Mouse (Mus musculus) ES-E14 (cell line): ENCODE results near the gene Slc30a4. TPM values are rescaled to one million over a fixed set of nuclear protein-coding genes. Genes with fewer than 3 reads are reported as not detected.
A peak's percentile ranks its signal among the peaks of the same experiment; 100 is the strongest.

ENCODE experiments used
- DNase-seq: peaks from one replicate; pipeline ENCODE4 v3.0.0-alpha.2; 2013; ENCODE audit warnings: low read depth, low spot score
- H3K27ac ChIP-seq: 2 replicates; pipeline ENCODE4 v1.5.1; 2012; ENCODE audit warnings: low read depth, mild to moderate bottlenecking, low read length, moderate library complexity, mixed read lengths; ENCODE audit not compliant: poor library complexity, insufficient read depth, severe bottlenecking
- H3K36me3 ChIP-seq: 2 replicates; pipeline ENCODE4 v1.6.1; 2012; ENCODE audit warnings: mild to moderate bottlenecking, low read length, moderate library complexity, mixed read lengths; ENCODE audit not compliant: control insufficient read depth, poor library complexity, insufficient read depth, severe bottlenecking
- H3K4me1 ChIP-seq, 2 experiments: fragments of 150-350 bp in 1 of 2; sonication (generic) in 1 of 2; 2 replicates each; pipeline ENCODE4 v1.6.1; 2012; ENCODE audit warnings: low read length in 2 of 2, mild to moderate bottlenecking in 1 of 2, mixed read lengths in 1 of 2; ENCODE audit not compliant: control insufficient read depth in 2 of 2, insufficient read depth in 2 of 2, poor library complexity in 1 of 2
- H3K4me3 ChIP-seq, 2 experiments: fragments of 150-350 bp in 1 of 2; sonication (generic) in 1 of 2; 2 replicates each; pipeline ENCODE4 v1.5.1; 2012; ENCODE audit warnings: low read length in 2 of 2, low read depth in 1 of 2, mild to moderate bottlenecking in 1 of 2, mixed read lengths in 1 of 2; ENCODE audit not compliant: insufficient read depth in 1 of 2, poor library complexity in 1 of 2, severe bottlenecking in 1 of 2
- H3K9ac ChIP-seq: 2 replicates; pipeline ENCODE4 v1.6.1; 2012; ENCODE audit warnings: low read depth, mild to moderate bottlenecking, low read length, mixed read lengths; ENCODE audit not compliant: poor library complexity, insufficient read depth, severe bottlenecking
- H3K9me3 ChIP-seq: fragments of 150-350 bp; sonication (generic); 2 replicates; pipeline ENCODE4 v1.6.1; 2012; ENCODE audit warnings: low read depth, mild to moderate bottlenecking, low read length; ENCODE audit not compliant: control insufficient read depth, insufficient read depth
- CHD2 ChIP-seq: IDR thresholded peaks from 2 replicates; pipeline ENCODE4 v1.6.1; 2014; ENCODE audit warnings: mild to moderate bottlenecking, low read depth, low read length, inconsistent platforms
- HCFC1 ChIP-seq: IDR thresholded peaks from 2 replicates; pipeline ENCODE4 v1.6.1; 2012; ENCODE audit warnings: low read length, inconsistent platforms, borderline replicate concordance; ENCODE audit not compliant: insufficient read depth
- MAFK ChIP-seq: IDR thresholded peaks from 2 replicates; pipeline ENCODE4 v1.6.1; 2014; ENCODE audit warnings: mild to moderate bottlenecking, low read depth, low read length, inconsistent platforms; ENCODE audit not compliant: insufficient read depth
- ZC3H11A ChIP-seq: IDR thresholded peaks from 2 replicates; pipeline ENCODE4 v1.6.1; 2012; ENCODE audit warnings: low read depth, mild to moderate bottlenecking, inconsistent platforms, low read length, borderline replicate concordance
- ZNF384 ChIP-seq: IDR thresholded peaks from 2 replicates; pipeline ENCODE4 v1.6.1; 2012; ENCODE audit warnings: low read depth, low read length, inconsistent platforms
- in situ Hi-C, 2 experiments: fragments of 600-800 bp; cut with MboI; formaldehyde crosslinking; loops; one replicate each; pipeline ENCODE4 v1.15.1; 2025; ENCODE audit warnings: low sequenced_read_pairs in 2 of 2, inconsistent platforms in 1 of 2; ENCODE audit not compliant: unreplicated experiment in 2 of 2
- total RNA-seq: library from RNA; depleted of rRNA; stranded (reverse); fragments of 300-350 nt; gene quantifications from 2 replicates; pipeline ENCODE4 v1.2.3, GENCODE M21; 2012

Gene Slc30a4
- total RNA-seq, 1 experiment, result 8.6 TPM

DNA sequence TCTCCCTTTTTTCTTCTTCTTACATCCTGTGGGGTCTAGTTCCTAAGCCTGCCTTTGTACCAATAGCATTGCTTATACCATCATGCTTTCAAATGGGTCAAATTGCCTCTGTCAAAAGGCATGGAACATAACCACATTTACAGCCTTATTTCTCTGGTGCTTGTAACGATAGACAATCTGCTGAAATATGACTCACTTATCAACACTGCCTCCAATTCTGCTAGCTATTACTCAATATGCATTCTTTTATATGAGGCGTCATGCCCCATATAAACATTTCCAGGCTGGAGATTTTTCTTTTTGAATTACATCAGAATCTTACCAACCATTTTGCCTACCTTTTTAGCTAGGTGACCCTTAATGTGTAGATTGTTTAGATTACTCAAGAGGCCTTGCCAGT is 2.1 kb upstream of the Slc30a4 start:
- H3K27ac ChIP-seq, result no peak overlapping the region
- in situ Hi-C loops, result no loop called here
- H3K4me1 ChIP-seq, result peaks cover 0 to 2% of the 10 kb centered on the region in 2 experiments; a peak in 1 of 4 replicates
- TF ChIP-seq CHD2 (no peak), ZC3H11A (no peak), ZNF384 (no peak), MAFK (no peak), HCFC1 (no peak)
- no peak for DNase-seq
- H3K4me3 ChIP-seq, result no peak overlapping the region
- H3K36me3 ChIP-seq, result no peaks in the 10 kb centered on the region
- no peak overlapping the region for H3K9ac ChIP-seq
- H3K9me3 ChIP-seq, result no peaks in the 10 kb centered on the region

- Histone ChIP-seq H3K9me3 (no peaks in the 10 kb centered on the region), H3K27ac (no peak overlapping the region), H3K4me3 (peak overlapping the region; percentile 63 to 85), H3K4me1 (peaks cover 0 to 2% of the 10 kb centered on the region in 2 experiments; a peak in 1 of 4 replicates), H3K9ac (peak overlapping the region; percentile 63), H3K36me3 (no peaks in the 10 kb centered on the region)
- peak; percentile 1 for DNase-seq
- TF ChIP-seq CHD2, result no peak
- no peak for TF ChIP-seq HCFC1
- TF ChIP-seq ZC3H11A, result no peak
- no peak for TF ChIP-seq MAFK
- no peak for TF ChIP-seq ZNF384
- in situ Hi-C loops, result no loop called here
Measured at GRCm38 (mm10) chr2:122701871-122702180, 637 bp downstream of the Slc30a4 start.

DNA sequence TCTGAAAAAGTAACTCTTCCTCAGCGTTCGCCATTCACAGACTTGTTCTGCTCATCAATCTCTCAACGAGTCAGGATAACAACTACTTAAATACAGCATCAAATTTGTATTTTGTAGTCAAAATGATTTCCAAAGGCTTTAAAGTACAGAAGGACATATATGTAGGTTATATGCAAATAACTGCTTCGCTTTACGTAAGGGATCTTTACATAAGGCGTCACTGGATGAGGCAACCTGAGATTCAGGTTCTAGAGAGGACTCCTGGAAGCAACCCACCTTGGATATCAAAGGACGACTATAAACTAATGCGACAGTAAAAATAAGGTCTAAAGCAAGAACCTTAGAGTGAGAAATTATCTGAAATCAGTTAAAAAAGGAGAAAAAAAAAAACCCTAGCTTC is 1.5 kb downstream of the Slc30a4 start:
- TF ChIP-seq MAFK (no peak), HCFC1 (no peak), CHD2 (no peak), ZC3H11A (no peak), ZNF384 (no peak)
- DNase-seq, result no peak
- no peak overlapping the region for H3K27ac ChIP-seq
- no peaks in the 10 kb centered on the region for H3K36me3 ChIP-seq
- in situ Hi-C loops, result no loop called here
- H3K9ac ChIP-seq, result no peak overlapping the region
- H3K4me1 ChIP-seq, result peaks cover 0 to 2% of the 10 kb centered on the region in 2 experiments; a peak in 1 of 4 replicates
- H3K9me3 ChIP-seq, result no peaks in the 10 kb centered on the region
- no peak overlapping the region for H3K4me3 ChIP-seq

DNA sequence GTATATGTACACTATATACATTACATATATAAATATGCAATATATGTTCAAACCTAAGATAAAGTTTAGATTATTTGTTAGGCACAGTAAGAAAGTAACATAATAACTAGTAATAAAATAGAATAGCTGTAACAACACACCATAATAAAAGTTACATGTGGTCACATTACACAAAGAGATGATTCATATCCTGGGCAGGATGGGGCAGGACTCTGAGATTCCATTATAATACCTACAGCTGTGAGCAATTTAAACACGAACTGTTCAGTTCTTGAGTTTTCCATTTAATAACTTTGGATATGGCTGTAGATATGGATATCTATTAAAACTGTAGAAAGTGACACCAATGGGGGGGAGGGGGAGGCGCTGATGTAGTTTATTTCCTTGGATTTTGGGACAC is 4.9 kb downstream of the Slc30a4 start:
- Histone ChIP-seq H3K4me1 (peaks cover 0 to 2% of the 10 kb centered on the region in 2 experiments; a peak in 1 of 4 replicates), H3K9me3 (no peaks in the 10 kb centered on the region), H3K4me3 (no peak overlapping the region), H3K36me3 (no peaks in the 10 kb centered on the region), H3K27ac (no peak overlapping the region), H3K9ac (no peak overlapping the region)
- no peak for DNase-seq
- in situ Hi-C loops, result no loop called here
- TF ChIP-seq ZNF384 (no peak), CHD2 (no peak), HCFC1 (no peak), ZC3H11A (no peak), MAFK (no peak)

DNA sequence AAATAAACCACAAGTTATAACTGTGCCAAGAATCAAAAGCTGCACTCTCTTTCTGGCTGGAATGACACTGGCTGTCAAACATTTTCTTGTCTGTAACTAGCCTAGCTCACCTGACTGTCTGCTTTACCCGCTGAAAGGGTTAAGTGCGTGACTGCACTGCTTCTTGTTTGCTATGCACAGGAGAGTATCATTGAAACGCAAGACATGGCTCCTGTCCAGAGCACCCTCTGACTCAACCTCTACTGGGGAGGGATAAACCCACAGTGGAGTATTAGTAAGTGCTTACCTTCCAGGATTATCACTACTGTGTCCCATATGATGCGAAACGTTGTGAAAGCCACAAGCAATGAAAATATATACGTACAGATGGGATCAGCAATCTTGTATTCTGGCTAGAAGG is 15.8 kb downstream of the Slc30a4 start:
- Histone ChIP-seq H3K4me1 (no peaks in the 10 kb centered on the region), H3K9ac (no peak overlapping the region)
- TF ChIP-seq CHD2 (no peak), ZC3H11A (no peak), HCFC1 (no peak), MAFK (no peak), ZNF384 (no peak)

More for the DNA sequence above, 15.8 kb downstream of the Slc30a4 start:
- Histone ChIP-seq H3K27ac (no peak overlapping the region), H3K36me3 (no peaks in the 10 kb centered on the region), H3K9me3 (peaks cover 13% of the 10 kb centered on the region), H3K4me3 (no peak overlapping the region)
- in situ Hi-C loops, result no loop called here
- no peak for DNase-seq
